Mouse (Mus musculus) embryonic fibroblast, embryonic 13.5 days (primary cell): ENCODE measurements around the gene H2-Ke6.

Experiments used
- CTCF ChIP-seq: IDR thresholded peaks from 2 replicates; pipeline ENCODE4 v1.5.1; 2011; ENCODE audit warnings: mild to moderate bottlenecking, control low read depth, low read length, moderate library complexity, borderline replicate concordance; ENCODE audit not compliant: insufficient read depth
- POLR2A ChIP-seq: IDR thresholded peaks from 2 replicates; pipeline ENCODE4 v1.6.1; 2011; ENCODE audit warnings: low read depth, mild to moderate bottlenecking, control low read depth, low read length, moderate library complexity

- TF ChIP-seq CTCF (no peak), POLR2A (no peak)
Measured at GRCm38 (mm10) chr17:33994959-33995358, 32.9 kb downstream of the H2-Ke6 start.
